9 mouse cellular contexts compared by ENCODE assay signal in the genomic region with DNA sequence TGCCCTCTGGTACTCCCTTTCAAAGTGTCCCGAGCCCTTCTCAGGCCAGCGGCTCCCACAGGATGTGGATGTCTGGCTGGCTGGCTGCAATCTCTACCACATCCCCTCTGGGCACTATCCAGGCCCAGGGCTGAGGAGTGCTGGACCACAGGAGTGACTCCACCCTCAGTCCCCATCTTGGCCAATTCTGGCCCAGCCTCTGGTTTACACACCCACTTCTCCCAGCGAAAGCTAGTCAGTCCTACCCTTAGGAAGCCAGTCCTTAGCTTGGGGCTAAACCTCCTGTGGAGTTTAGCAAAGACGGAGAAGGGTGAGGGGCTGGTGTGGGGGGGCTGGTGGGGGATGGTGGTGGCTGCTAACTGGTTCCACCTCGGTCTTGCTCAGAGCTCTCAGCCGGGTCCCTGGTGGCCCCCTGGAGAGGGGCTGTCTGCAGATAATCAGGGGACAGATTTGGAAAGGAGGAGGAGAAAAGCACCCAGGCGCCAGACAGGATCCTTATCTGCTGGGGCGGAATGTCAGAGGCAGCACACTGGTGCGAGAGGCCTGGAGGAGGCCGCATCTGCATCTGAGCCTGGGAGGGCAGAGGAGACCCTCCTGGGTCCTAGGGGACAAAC. TPM values are rescaled to one million over a fixed set of nuclear protein-coding genes. Genes with fewer than 3 reads are reported as not detected.
DNase-seq lines count a peak whose midpoint lies in the region; ATAC-seq and TF ChIP-seq lines count a peak whose summit lies in the region.
"Had no signal": no experiment of that assay in that cellular context is flagged by ENCODE, and none has a peak within 500 bp of the region (broad histone marks: within the 10 kb centered on the region; RNA-seq: fewer than 3 reads in every experiment).

No protein-coding gene starts in this region.

- peak; percentile 25 for ATAC-seq in midbrain, embryonic 13.5 days

- 49% methylated on average over 10 of the region's 10 CpGs for WGBS in kidney, adult 2 months
- WGBS in midbrain, embryonic 13.5 days = 8% methylated on average over 10 of the region's 10 CpGs

- H3K27me3 ChIP-seq in kidney, adult 2 months (replicated peaks; ENCODE audit: control insufficient read depth, insufficient read depth, low read length) = no peaks in the 10 kb centered on the region
- H3K27me3 ChIP-seq in midbrain, embryonic 13.5 days = peaks cover 32% of the 10 kb centered on the region

- no peaks in the 10 kb centered on the region for H3K36me3 ChIP-seq in kidney, adult 2 months (ENCODE audit: control insufficient read depth, insufficient read depth, low read length)
- no peaks in the 10 kb centered on the region for H3K36me3 ChIP-seq in midbrain, embryonic 13.5 days
- H3K36me3 ChIP-seq: hindbrain, embryonic 15.5 days had no signal

- TF ChIP-seq CTCF in kidney, adult 2 months (conservative IDR thresholded peaks at IDR 0.05; ENCODE audit: insufficient read depth, insufficient read length, low read depth, low read length) = no peak

- no peak overlapping the region for H3K9ac ChIP-seq in midbrain, embryonic 13.5 days (replicated peaks)
- H3K9ac ChIP-seq: hindbrain, embryonic 15.5 days had no signal

- TF ChIP-seq POLR2A in kidney, adult 2 months (IDR thresholded peaks at IDR 0.05; ENCODE audit: low read depth, low read length) = no peak

- intact Hi-C loops in heart, postnatal 25 days (cut with DNase I) = no loop called here

- peak; percentile 38 for DNase-seq in kidney, adult 2 months
- DNase-seq in kidney, postnatal 10 days = no peak
- peak; percentile 64 for DNase-seq in R1 (ENCODE audit: low read depth, low spot score)
- peak; percentile 67 for DNase-seq in heart, postnatal 25 days (ENCODE audit: low spot score)
- no peak for DNase-seq in cerebellum, postnatal 36 days
- DNase-seq in thymus, postnatal 0 days (ENCODE audit: low spot score) = no peak
- DNase-seq in thymus, postnatal 4 days = no peak

- H3K4me1 ChIP-seq in kidney, adult 2 months (ENCODE audit: control insufficient read depth, insufficient read depth, low read length) = peaks cover 3% of the 10 kb centered on the region; the same call in 1 of the 2 replicates
- peaks cover 53% of the 10 kb centered on the region for H3K4me1 ChIP-seq in midbrain, embryonic 13.5 days (replicated peaks)

- no peak overlapping the region for H3K27ac ChIP-seq in kidney, adult 2 months (ENCODE audit: insufficient read depth, low read depth, low read length)
- peak overlapping the region; percentile 15; the same call in 1 of the 2 replicates for H3K27ac ChIP-seq in midbrain, embryonic 13.5 days
- H3K27ac ChIP-seq: hindbrain, embryonic 15.5 days had no signal

- H3K4me2 ChIP-seq in midbrain, embryonic 13.5 days (replicated peaks) = no peak overlapping the region
- H3K4me2 ChIP-seq: hindbrain, embryonic 15.5 days had no signal

- H3K4me3 ChIP-seq in kidney, adult 2 months (ENCODE audit: insufficient read depth, low read depth, low read length) = no peak overlapping the region
- H3K4me3 ChIP-seq in midbrain, embryonic 13.5 days (replicated peaks) = no peak overlapping the region
- H3K4me3 ChIP-seq: hindbrain, embryonic 15.5 days had no signal

- H3K9me3 ChIP-seq in midbrain, embryonic 13.5 days = no peaks in the 10 kb centered on the region
- H3K9me3 ChIP-seq: hindbrain, embryonic 15.5 days had no signal

RNA-seq across cellular contexts. Expression of a gene that starts 16.8 kb away (rescaled TPM):
- 6.1 and 6.2 TPM in 2 replicates for polyA plus RNA-seq in kidney, adult 2 months (2012; rRNA removed)
- total RNA-seq in heart, postnatal 25 days (2021) = 10 to 100 TPM; 15.2 to 18.4 TPM
- polyA plus RNA-seq in midbrain, embryonic 13.5 days (2015; fragmentation: Nextera tagmentation; extraction: Ambion mirVana) = 3.1 and 4.0 TPM in 2 replicates
- polyA plus RNA-seq in thymus, postnatal 0 days (2015; fragmentation: Nextera tagmentation; extraction: Ambion mirVana) = 0.68 and 0.70 TPM in 2 replicates

Comparison
In these comparisons a context has a peak if more than half of its experiments do, and no peak if none do; other contexts are left out.
1. DNase-seq: peak in kidney, adult 2 months (single experiment), R1 (single experiment) and heart, postnatal 25 days (single experiment); none in kidney, postnatal 10 days (single experiment), cerebellum, postnatal 36 days (0 of 2), thymus, postnatal 0 days (single experiment) and thymus, postnatal 4 days (single experiment).